Mouse (Mus musculus): Measurements from ENCODE around the gene Lrrc75b. TPM values are rescaled to one million over a fixed set of nuclear protein-coding genes. Genes with fewer than 3 reads are reported as not detected.

Gene Lrrc75b
- polyA plus RNA-seq, 1 experiment from 2014 or later, result 0.84 TPM

- ATAC-seq (no peak), DNase-seq (ENCODE audit: low spot score) (no peak)
- H3K36me3 ChIP-seq (ENCODE audit: insufficient read depth, low read length), result no peaks in the 10 kb centered on the region
- TF ChIP-seq EP300 (IDR thresholded peaks at IDR 0.05), result no peak
- no peak for TF ChIP-seq CTCF (IDR thresholded peaks at IDR 0.05)
- WGBS, result 91% methylated on average over 5 of the region's 5 CpGs
- H3K9me3 ChIP-seq (ENCODE audit: low read length), result no peaks in the 10 kb centered on the region
- no peaks in the 10 kb centered on the region for H3K27me3 ChIP-seq (replicated peaks; ENCODE audit: insufficient read depth, low read length)
- no peak overlapping the region for H3K4me3 ChIP-seq (ENCODE audit: low read depth, low read length)
- H3K27ac ChIP-seq (ENCODE audit: low read length), result no peak overlapping the region
- H3K4me2 ChIP-seq (replicated peaks; ENCODE audit: low read depth, low read length), result no peak overlapping the region
- no peak overlapping the region for H3K9ac ChIP-seq (replicated peaks; ENCODE audit: low read depth)
- H3K4me1 ChIP-seq (ENCODE audit: insufficient read depth, low read depth, low read length), result peaks cover 18% of the 10 kb centered on the region; the same call in 1 of the 2 replicates
These were observed 39.5 kb downstream of the Lrrc75b start for GRCm38 (mm10) chr10:75520581-75520980.

DNA sequence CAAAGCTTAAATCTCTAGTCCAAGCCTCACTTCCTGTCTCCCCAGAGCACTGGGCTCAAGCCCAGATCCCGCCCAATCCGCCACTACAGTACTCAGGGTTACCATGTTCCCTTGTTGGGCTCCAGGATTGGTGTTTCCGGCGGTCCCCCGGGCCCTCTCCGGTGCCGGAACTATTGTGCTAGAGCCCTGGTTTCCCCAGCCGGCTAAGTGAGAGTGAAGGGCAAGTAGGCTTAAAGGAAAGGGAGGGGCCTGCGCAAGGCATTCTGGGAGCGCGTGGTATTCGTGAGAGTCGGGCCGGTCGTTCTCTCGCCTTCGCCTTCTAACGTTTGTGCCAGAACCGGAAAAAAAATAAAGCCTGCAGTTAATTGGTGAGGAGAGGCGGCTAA, 42.4 kb downstream of the Lrrc75b start, which contains the start of gene Gucd1:
Gucd1 (minus strand) TSS at position 215 of the 386 bp plus-strand sequence.
- peak within 1 kb of the TSS; percentile 95 for H3K9ac ChIP-seq (replicated peaks; ENCODE audit: low read depth)
- TF ChIP-seq EP300 (IDR thresholded peaks at IDR 0.05), result peak; percentile 79
- no peak for TF ChIP-seq CTCF (IDR thresholded peaks at IDR 0.05)
- ATAC-seq (peak; percentile 91), DNase-seq (ENCODE audit: low spot score) (peak; percentile 97)
- H3K4me3 ChIP-seq (ENCODE audit: low read depth, low read length), result peak within 1 kb of the TSS; percentile 81
- H3K9me3 ChIP-seq (ENCODE audit: low read length), result no peaks in the 10 kb centered on the region
- H3K36me3 ChIP-seq (ENCODE audit: insufficient read depth, low read length), result no peaks in the 10 kb centered on the region
- under 1% methylated on average over 20 of the region's 20 CpGs for WGBS
- H3K4me1 ChIP-seq (ENCODE audit: insufficient read depth, low read depth, low read length), result peaks cover 18% of the 10 kb centered on the region; the same call in 1 of the 2 replicates
- H3K4me2 ChIP-seq (replicated peaks; ENCODE audit: low read depth, low read length), result peak within 1 kb of the TSS; percentile 92
- peak within 1 kb of the TSS; percentile 99 for H3K27ac ChIP-seq (ENCODE audit: low read length)
- no peaks in the 10 kb centered on the region for H3K27me3 ChIP-seq (replicated peaks; ENCODE audit: insufficient read depth, low read length)

GRCm38 (mm10) chr10:75517073-75517757, 42.9 kb downstream of the Lrrc75b start, which contains the start of gene Snrpd3:
Gene Snrpd3, plus strand, starts transcription at chr10:75517551.
- TF ChIP-seq CTCF (IDR thresholded peaks at IDR 0.05), result no peak
- no peak for TF ChIP-seq EP300 (IDR thresholded peaks at IDR 0.05)

DNA sequence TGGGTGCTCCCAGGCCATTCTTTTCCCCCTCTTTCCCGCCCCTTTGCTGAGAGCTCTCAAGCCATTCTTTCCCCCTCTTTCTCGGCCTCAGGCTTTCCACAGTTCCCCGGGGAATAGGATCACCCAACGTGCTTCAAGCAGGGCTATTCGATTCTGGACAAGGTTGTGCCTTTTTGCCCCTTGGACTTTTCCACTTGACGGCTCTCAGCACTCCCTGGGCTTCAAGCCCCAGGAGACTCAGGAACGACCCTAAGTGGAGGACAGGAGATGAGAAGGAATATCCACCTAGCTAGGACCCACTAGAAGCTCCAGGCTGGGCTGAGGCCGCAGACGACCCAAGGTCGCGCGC, 43.4 kb downstream of the Lrrc75b start:
- peak overlapping the region; percentile 95 for H3K9ac ChIP-seq (replicated peaks; ENCODE audit: low read depth)
- no peak for ATAC-seq

More at GRCm38 (mm10) chr10:75517073-75517757, 42.9 kb downstream of the Lrrc75b start, which contains the start of gene Snrpd3:
- Histone ChIP-seq H3K4me1 (ENCODE audit: insufficient read depth, low read depth, low read length) (peaks cover 18% of the 10 kb centered on the region; the same call in 1 of the 2 replicates), H3K27ac (ENCODE audit: low read length) (peak within 1 kb of the TSS; percentile 99), H3K9ac (replicated peaks; ENCODE audit: low read depth) (peak within 1 kb of the TSS; percentile 95), H3K27me3 (replicated peaks; ENCODE audit: insufficient read depth, low read length) (no peaks in the 10 kb centered on the region), H3K4me3 (ENCODE audit: low read depth, low read length) (peak within 1 kb of the TSS; percentile 81), H3K36me3 (ENCODE audit: insufficient read depth, low read length) (no peaks in the 10 kb centered on the region), H3K4me2 (replicated peaks; ENCODE audit: low read depth, low read length) (peak within 1 kb of the TSS; percentile 92), H3K9me3 (ENCODE audit: low read length) (no peaks in the 10 kb centered on the region)
- DNase-seq (ENCODE audit: low spot score) (peak; percentile 99), ATAC-seq (peak; percentile 94)
- 8% methylated on average over 23 of the region's 52 CpGs for WGBS

DNA sequence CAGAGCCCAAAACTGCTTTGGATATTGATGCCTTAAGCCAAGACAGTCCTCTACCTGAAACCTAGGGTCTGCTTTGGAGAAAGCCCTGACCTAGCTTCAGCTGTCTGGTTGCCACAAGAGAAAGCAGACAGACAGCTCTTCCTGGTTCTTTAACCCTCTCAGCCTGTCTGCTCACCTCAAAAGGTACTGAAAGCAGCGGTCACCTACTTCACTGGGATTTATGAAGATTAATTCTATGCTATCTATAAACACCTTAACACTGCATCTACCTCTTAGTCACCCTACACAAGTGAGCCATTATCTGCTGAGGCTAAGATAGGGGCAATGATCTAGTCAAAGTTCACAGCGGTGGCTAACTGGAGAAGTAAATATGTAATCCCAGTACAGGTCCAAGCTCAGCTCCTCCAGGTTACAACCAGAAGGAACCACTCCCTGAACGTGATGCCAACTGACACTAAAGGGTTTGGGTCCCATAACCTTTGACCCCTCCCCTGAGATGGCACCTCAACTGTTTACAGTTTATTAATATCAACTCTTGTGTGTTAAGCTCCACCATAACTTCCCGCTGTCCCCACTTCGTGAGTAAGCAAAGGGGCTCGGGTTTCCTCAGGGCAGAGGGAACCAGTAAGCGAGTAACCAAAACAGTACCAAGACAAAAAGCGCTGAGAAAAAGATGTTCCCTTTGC, 43.9 kb downstream of the Lrrc75b start:
- H3K4me3 ChIP-seq (ENCODE audit: low read depth, low read length), result peak overlapping the region; percentile 81
- peaks cover 8% of the 10 kb centered on the region; the same call in 1 of the 2 replicates for H3K36me3 ChIP-seq (ENCODE audit: insufficient read depth, low read length)
- WGBS, result 21% methylated on average over 8 of the region's 8 CpGs
- H3K27me3 ChIP-seq (replicated peaks; ENCODE audit: insufficient read depth, low read length), result no peaks in the 10 kb centered on the region
- no peaks in the 10 kb centered on the region for H3K9me3 ChIP-seq (ENCODE audit: low read length)
- TF ChIP-seq CTCF (IDR thresholded peaks at IDR 0.05), result no peak
- TF ChIP-seq EP300 (IDR thresholded peaks at IDR 0.05), result no peak
- peak overlapping the region; percentile 92 for H3K4me2 ChIP-seq (replicated peaks; ENCODE audit: low read depth, low read length)
- peaks cover 18% of the 10 kb centered on the region; the same call in 1 of the 2 replicates for H3K4me1 ChIP-seq (ENCODE audit: insufficient read depth, low read depth, low read length)
- H3K27ac ChIP-seq (ENCODE audit: low read length), result peak overlapping the region; percentile 99
- peak overlapping the region; percentile 95 for H3K9ac ChIP-seq (replicated peaks; ENCODE audit: low read depth)
- DNase-seq (ENCODE audit: low spot score) (peak; percentile 12), ATAC-seq (no peak)

More for the DNA sequence above, 43.4 kb downstream of the Lrrc75b start:
- H3K4me1 ChIP-seq (ENCODE audit: insufficient read depth, low read depth, low read length), result peaks cover 18% of the 10 kb centered on the region; the same call in 1 of the 2 replicates
- H3K9me3 ChIP-seq (ENCODE audit: low read length), result no peaks in the 10 kb centered on the region
- TF ChIP-seq CTCF (IDR thresholded peaks at IDR 0.05) (no peak), EP300 (IDR thresholded peaks at IDR 0.05) (no peak)
- under 1% methylated on average over 11 of the region's 12 CpGs for WGBS
- DNase-seq (ENCODE audit: low spot score), result peak; percentile 32
- peaks cover 3% of the 10 kb centered on the region; the same call in 1 of the 2 replicates for H3K36me3 ChIP-seq (ENCODE audit: insufficient read depth, low read length)
- H3K27ac ChIP-seq (ENCODE audit: low read length), result peak overlapping the region; percentile 99
- peak overlapping the region; percentile 92 for H3K4me2 ChIP-seq (replicated peaks; ENCODE audit: low read depth, low read length)
- H3K4me3 ChIP-seq (ENCODE audit: low read depth, low read length), result peak overlapping the region; percentile 81
- no peaks in the 10 kb centered on the region for H3K27me3 ChIP-seq (replicated peaks; ENCODE audit: insufficient read depth, low read length)

Data from lung, postnatal 0 days (tissue).